Mouse (Mus musculus): ENCODE data around the gene Ccdc172. TPM values are rescaled to one million over a fixed set of nuclear protein-coding genes. Genes with fewer than 3 reads are reported as not detected.

Ccdc172 gene
- total and polyA plus RNA-seq, 2 experiments = not detected

DNA sequence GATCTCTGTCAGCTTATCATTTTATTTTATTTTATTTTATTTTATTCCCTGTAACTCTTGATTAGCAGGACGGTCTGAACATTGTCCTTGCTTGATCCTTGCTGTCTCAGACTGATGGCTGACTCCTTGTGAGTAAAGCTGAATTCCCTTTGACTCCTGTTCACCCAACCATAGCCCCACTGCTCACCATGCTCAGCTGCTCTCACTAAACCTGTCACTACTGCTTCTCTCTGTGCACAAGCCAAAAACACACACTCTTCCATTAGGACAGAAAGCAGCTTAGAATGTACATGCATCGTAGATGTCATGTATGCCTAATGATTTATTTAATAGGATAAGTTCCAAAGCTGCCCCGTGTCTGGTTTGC is 61.3 kb downstream of the Ccdc172 start:
- Histone ChIP-seq H3K27me3 (ENCODE audit: control insufficient read depth, insufficient read depth, low read length) (no peaks in the 10 kb centered on the region), H3K4me3 (ENCODE audit: insufficient read depth, low read depth, low read length) (no peak overlapping the region), H3K36me3 (ENCODE audit: control insufficient read depth, insufficient read depth, low read length) (no peaks in the 10 kb centered on the region), H3K9ac (ENCODE audit: low read depth, low read length) (no peak overlapping the region), H3K4me1 (ENCODE audit: control insufficient read depth, insufficient read depth, low read length) (no peaks in the 10 kb centered on the region), H3K27ac (replicated peaks; ENCODE audit: insufficient read depth, low read depth, low read length) (no peak overlapping the region), H3K79me2 (ENCODE audit: control insufficient read depth, insufficient read depth, low read length) (no peaks in the 10 kb centered on the region)
- no peak for DNase-seq (ENCODE audit: extremely low read depth, low read depth, low spot score)
- WGBS = 83% methylated on average over 3 of the region's 3 CpGs
- TF ChIP-seq POLR2A (IDR thresholded peaks at IDR 0.05; ENCODE audit: extremely low read depth, insufficient read depth, low read length) (no peak), CTCF (IDR thresholded peaks at IDR 0.05; ENCODE audit: low read depth, low read length) (no peak)

DNA sequence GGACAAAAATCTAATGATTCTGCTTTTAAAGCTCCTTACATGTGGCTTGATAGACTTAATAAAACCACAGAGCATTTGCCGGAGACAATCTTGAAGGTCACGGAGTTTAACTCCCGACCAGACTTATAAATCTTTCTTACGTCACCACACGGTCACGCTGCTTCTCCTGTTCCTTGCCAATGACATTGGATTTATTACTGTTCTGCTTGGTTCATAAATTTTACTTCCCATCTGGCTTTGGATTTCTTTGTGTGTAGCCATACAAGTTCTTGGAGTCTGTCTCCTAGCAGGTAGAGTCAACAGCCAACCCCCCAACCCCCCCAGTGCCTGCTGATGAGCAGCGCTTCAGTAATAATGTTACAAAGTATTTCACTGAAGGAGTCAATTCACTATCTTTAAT is 70.2 kb downstream of the Ccdc172 start:
- no peak overlapping the region for H3K4me3 ChIP-seq (ENCODE audit: insufficient read depth, low read depth, low read length)
- DNase-seq (ENCODE audit: extremely low read depth, low read depth, low spot score) = no peak
- no peaks in the 10 kb centered on the region for H3K79me2 ChIP-seq (ENCODE audit: control insufficient read depth, insufficient read depth, low read length)
- H3K9ac ChIP-seq (ENCODE audit: low read depth, low read length) = no peak overlapping the region
- no peaks in the 10 kb centered on the region for H3K4me1 ChIP-seq (ENCODE audit: control insufficient read depth, insufficient read depth, low read length)
- TF ChIP-seq POLR2A (IDR thresholded peaks at IDR 0.05; ENCODE audit: extremely low read depth, insufficient read depth, low read length) = no peak
- no peak for TF ChIP-seq CTCF (IDR thresholded peaks at IDR 0.05; ENCODE audit: low read depth, low read length)
- no peaks in the 10 kb centered on the region for H3K27me3 ChIP-seq (ENCODE audit: control insufficient read depth, insufficient read depth, low read length)
- WGBS = 92% methylated on average over 7 of the region's 7 CpGs
- no peaks in the 10 kb centered on the region for H3K36me3 ChIP-seq (ENCODE audit: control insufficient read depth, insufficient read depth, low read length)
- H3K27ac ChIP-seq (replicated peaks; ENCODE audit: insufficient read depth, low read depth, low read length) = no peak overlapping the region

DNA sequence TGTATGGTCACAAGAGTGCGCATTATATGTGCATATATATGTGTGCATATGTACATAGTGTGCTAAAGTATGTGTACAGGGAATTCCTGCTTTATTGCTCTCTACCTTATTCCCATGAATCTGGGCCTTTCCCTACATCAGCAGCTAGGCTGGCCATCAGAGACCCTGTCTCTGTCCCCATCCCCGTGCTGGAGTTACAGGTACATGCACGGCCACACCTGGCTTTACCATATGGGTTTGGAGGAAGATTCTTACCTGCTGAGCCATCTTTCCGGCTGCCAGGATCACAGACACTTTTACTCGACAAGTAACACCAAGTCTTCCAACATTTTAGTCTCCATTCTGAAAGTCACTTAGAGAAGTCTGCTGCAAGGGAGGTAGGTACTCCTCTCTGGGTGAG is 71.2 kb downstream of the Ccdc172 start:
- Histone ChIP-seq H3K27ac (replicated peaks; ENCODE audit: insufficient read depth, low read depth, low read length) (no peak overlapping the region), H3K27me3 (ENCODE audit: control insufficient read depth, insufficient read depth, low read length) (no peaks in the 10 kb centered on the region), H3K4me1 (ENCODE audit: control insufficient read depth, insufficient read depth, low read length) (no peaks in the 10 kb centered on the region), H3K36me3 (ENCODE audit: control insufficient read depth, insufficient read depth, low read length) (no peaks in the 10 kb centered on the region), H3K9ac (ENCODE audit: low read depth, low read length) (no peak overlapping the region), H3K79me2 (ENCODE audit: control insufficient read depth, insufficient read depth, low read length) (no peaks in the 10 kb centered on the region), H3K4me3 (ENCODE audit: insufficient read depth, low read depth, low read length) (no peak overlapping the region)
- 92% methylated on average over 5 of the region's 5 CpGs for WGBS
- no peak for TF ChIP-seq POLR2A (IDR thresholded peaks at IDR 0.05; ENCODE audit: extremely low read depth, insufficient read depth, low read length)
- no peak for TF ChIP-seq CTCF (IDR thresholded peaks at IDR 0.05; ENCODE audit: low read depth, low read length)
- no peak for DNase-seq (ENCODE audit: extremely low read depth, low read depth, low spot score)

DNA sequence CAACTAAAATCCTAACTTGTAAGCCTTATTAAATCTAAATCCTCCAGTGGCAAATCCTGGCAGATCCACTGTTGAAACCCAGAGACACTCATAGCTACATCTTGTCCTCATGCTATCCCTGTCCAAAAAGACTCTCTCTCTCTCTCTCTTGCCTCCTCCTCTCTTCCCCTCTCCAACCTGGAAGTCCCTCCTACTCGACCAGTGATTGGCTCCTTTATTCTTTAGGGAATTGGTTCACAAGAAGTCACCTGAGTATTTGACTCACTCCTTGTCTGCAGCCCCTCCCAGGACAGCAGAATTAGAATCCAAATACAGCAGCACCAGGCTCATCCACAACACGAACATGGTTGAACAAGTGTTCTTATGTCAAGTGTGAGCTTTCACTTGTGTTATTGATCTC is 74.3 kb downstream of the Ccdc172 start:
- H3K4me3 ChIP-seq (ENCODE audit: insufficient read depth, low read depth, low read length) = no peak overlapping the region
- no peaks in the 10 kb centered on the region for H3K4me1 ChIP-seq (ENCODE audit: control insufficient read depth, insufficient read depth, low read length)
- H3K27me3 ChIP-seq (ENCODE audit: control insufficient read depth, insufficient read depth, low read length) = no peaks in the 10 kb centered on the region
- no peaks in the 10 kb centered on the region for H3K79me2 ChIP-seq (ENCODE audit: control insufficient read depth, insufficient read depth, low read length)
- no peak overlapping the region for H3K9ac ChIP-seq (ENCODE audit: low read depth, low read length)
- no peak for DNase-seq (ENCODE audit: extremely low read depth, low read depth, low spot score)
- H3K36me3 ChIP-seq (ENCODE audit: control insufficient read depth, insufficient read depth, low read length) = no peaks in the 10 kb centered on the region
- H3K27ac ChIP-seq (replicated peaks; ENCODE audit: insufficient read depth, low read depth, low read length) = no peak overlapping the region
- TF ChIP-seq POLR2A (IDR thresholded peaks at IDR 0.05; ENCODE audit: extremely low read depth, insufficient read depth, low read length) = no peak
- TF ChIP-seq CTCF (IDR thresholded peaks at IDR 0.05; ENCODE audit: low read depth, low read length) = no peak
- WGBS = 73% methylated on average over 2 of the region's 2 CpGs

DNA sequence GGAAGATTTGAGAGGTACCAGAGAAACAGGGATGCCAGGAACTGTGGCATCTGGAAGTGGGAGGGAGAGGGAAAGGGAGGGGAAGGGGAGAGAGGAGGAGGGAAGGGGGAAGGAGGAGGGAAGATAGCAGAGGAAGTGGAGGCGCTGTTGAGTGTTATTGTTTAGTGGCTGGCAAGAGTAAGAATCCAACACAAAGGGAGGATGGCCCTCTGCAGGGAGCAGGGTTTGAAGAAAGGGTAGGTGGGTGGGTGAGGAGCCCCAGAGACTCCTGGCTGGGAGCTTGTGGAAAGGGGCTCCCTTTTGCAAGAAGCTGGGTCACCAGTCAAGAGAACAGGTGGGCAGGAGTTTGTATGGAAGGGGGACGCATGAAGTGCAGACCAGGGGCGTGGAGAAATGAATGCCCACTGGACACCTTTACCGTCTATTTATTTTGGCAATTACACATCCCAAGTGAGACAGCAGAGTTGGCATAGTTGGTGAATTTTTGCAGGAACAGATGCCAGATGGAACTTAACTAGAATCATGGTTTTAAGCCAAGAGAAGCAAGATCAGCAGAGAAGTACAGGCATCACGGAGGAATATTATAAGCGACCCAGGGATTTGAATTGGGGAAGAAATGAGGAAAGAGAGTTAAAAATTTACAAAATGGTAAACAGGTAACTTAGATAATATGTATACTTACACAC is 78.6 kb downstream of the Ccdc172 start:
- DNase-seq (ENCODE audit: extremely low read depth, low read depth, low spot score) = peak; percentile 3
- WGBS = 72% methylated on average over 6 of the region's 6 CpGs

DNA sequence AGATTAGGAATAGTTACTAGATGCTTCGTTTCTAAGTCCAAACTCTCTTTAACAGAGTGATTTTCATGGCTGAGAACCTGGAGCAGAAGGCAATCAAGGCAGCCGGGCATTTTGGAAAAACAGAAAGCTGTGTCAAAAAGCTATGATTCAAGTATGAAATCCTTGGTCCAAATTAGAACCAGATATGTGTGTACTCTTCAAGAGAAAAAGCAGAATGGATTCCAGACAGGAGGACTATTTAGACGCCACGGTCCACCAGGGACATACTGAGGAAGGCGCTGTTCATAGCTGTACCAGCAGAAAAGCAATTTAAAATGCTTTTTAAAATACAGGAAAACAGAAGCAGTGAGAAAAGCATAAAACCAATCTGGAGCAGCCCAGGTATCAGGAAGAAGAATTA is 88.6 kb downstream of the Ccdc172 start:
- no peaks in the 10 kb centered on the region for H3K79me2 ChIP-seq (ENCODE audit: control insufficient read depth, insufficient read depth, low read length)
- H3K9ac ChIP-seq (ENCODE audit: low read depth, low read length) = no peak overlapping the region
- H3K27ac ChIP-seq (replicated peaks; ENCODE audit: insufficient read depth, low read depth, low read length) = no peak overlapping the region
- H3K36me3 ChIP-seq (ENCODE audit: control insufficient read depth, insufficient read depth, low read length) = no peaks in the 10 kb centered on the region
- H3K27me3 ChIP-seq (ENCODE audit: control insufficient read depth, insufficient read depth, low read length) = no peaks in the 10 kb centered on the region
- no peak for DNase-seq (ENCODE audit: extremely low read depth, low read depth, low spot score)
- no peak overlapping the region for H3K4me3 ChIP-seq (ENCODE audit: insufficient read depth, low read depth, low read length)
- H3K4me1 ChIP-seq (ENCODE audit: control insufficient read depth, insufficient read depth, low read length) = no peaks in the 10 kb centered on the region
- WGBS = 91% methylated on average over 5 of the region's 5 CpGs
- no peak for TF ChIP-seq POLR2A (IDR thresholded peaks at IDR 0.05; ENCODE audit: extremely low read depth, insufficient read depth, low read length)
- TF ChIP-seq CTCF (IDR thresholded peaks at IDR 0.05; ENCODE audit: low read depth, low read length) = no peak

More for the DNA sequence above, 78.6 kb downstream of the Ccdc172 start:
- Histone ChIP-seq H3K9ac (ENCODE audit: low read depth, low read length) (no peak overlapping the region), H3K27ac (replicated peaks; ENCODE audit: insufficient read depth, low read depth, low read length) (no peak overlapping the region), H3K4me1 (ENCODE audit: control insufficient read depth, insufficient read depth, low read length) (no peaks in the 10 kb centered on the region), H3K27me3 (ENCODE audit: control insufficient read depth, insufficient read depth, low read length) (no peaks in the 10 kb centered on the region), H3K36me3 (ENCODE audit: control insufficient read depth, insufficient read depth, low read length) (no peaks in the 10 kb centered on the region), H3K79me2 (ENCODE audit: control insufficient read depth, insufficient read depth, low read length) (no peaks in the 10 kb centered on the region), H3K4me3 (ENCODE audit: insufficient read depth, low read depth, low read length) (no peak overlapping the region)
- TF ChIP-seq CTCF (IDR thresholded peaks at IDR 0.05; ENCODE audit: low read depth, low read length) = no peak
- TF ChIP-seq POLR2A (IDR thresholded peaks at IDR 0.05; ENCODE audit: extremely low read depth, insufficient read depth, low read length) = no peak

Other genes starting within 250 kb of the Ccdc172 start
- gene Gfra1, start 56.1 kb upstream of the Ccdc172 start, total RNA-seq (2014; rRNA removed) = 101 and 109 TPM in 2 replicates
- gene Gfra1, start 56.1 kb upstream of the Ccdc172 start, polyA plus RNA-seq (2012; rRNA removed) = 38.9 and 42.4 TPM in 2 replicates
- 27.7 and 147 TPM in 2 replicates for gene Pnlip, start 140.5 kb downstream of the Ccdc172 start, total RNA-seq (2014; rRNA removed)
- 0.25 TPM in 1 of 2 replicates, not detected in the other for gene Pnlip, start 140.5 kb downstream of the Ccdc172 start, polyA plus RNA-seq (2012; rRNA removed)
- 5.9 and 43.8 TPM in 2 replicates for gene Pnliprp1, start 216.9 kb downstream of the Ccdc172 start, total RNA-seq (2014; rRNA removed)
- 0.17 and 0.23 TPM in 2 replicates for gene Pnliprp1, start 216.9 kb downstream of the Ccdc172 start, polyA plus RNA-seq (2012; rRNA removed)
- 1.8 and 7.8 TPM in 2 replicates for gene Pnliprp2, start 247.7 kb downstream of the Ccdc172 start, total RNA-seq (2014; rRNA removed)
- not detected in 2 replicates for gene Pnliprp2, start 247.7 kb downstream of the Ccdc172 start, polyA plus RNA-seq (2012; rRNA removed)

All from liver, adult 2 months (tissue).